9 mouse cellular contexts compared by ENCODE assay signal in genomic region chr7:61790113-61790796, GRCm38 (mm10).
DNase-seq lines count a peak whose midpoint lies in the region; TF ChIP-seq lines count a peak whose summit lies in the region.
"Had no signal": no experiment of that assay in that cellular context is flagged by ENCODE, and none has a peak within 500 bp of the region (broad histone marks: within the 10 kb centered on the region; RNA-seq: fewer than 3 reads in every experiment).

No protein-coding gene starts in this region.

- TF ChIP-seq CTCF in layer of hippocampus, adult 2 months (conservative IDR thresholded peaks at IDR 0.05), result no peak

- no peaks in the 10 kb centered on the region for H3K36me3 ChIP-seq in limb, embryonic 10.5 days
- H3K36me3 ChIP-seq: intestine, embryonic 15.5 days had no signal

- H3K27ac ChIP-seq in layer of hippocampus, adult 2 months, result peak overlapping the region; percentile 90
- no peak overlapping the region for H3K27ac ChIP-seq in limb, embryonic 10.5 days
- H3K27ac ChIP-seq: intestine, embryonic 15.5 days had no signal

- peak overlapping the region; percentile 22 for H3K4me3 ChIP-seq in layer of hippocampus, adult 2 months
- H3K4me3 ChIP-seq in limb, embryonic 10.5 days, result no peak overlapping the region
- H3K4me3 ChIP-seq: intestine, embryonic 15.5 days had no signal

- H3K4me1 ChIP-seq in limb, embryonic 10.5 days, result no peaks in the 10 kb centered on the region
- H3K4me1 ChIP-seq: intestine, embryonic 15.5 days had no signal

- no peaks in the 10 kb centered on the region for H3K9me3 ChIP-seq in limb, embryonic 10.5 days (replicated peaks)
- H3K9me3 ChIP-seq: intestine, embryonic 15.5 days had no signal

- DNase-seq in frontal cortex, adult 2 months (ENCODE audit: extremely low spot score in 1 of 2, low spot score in 1 of 2), result peak; percentile 19 to 55
- no peak for DNase-seq in frontal cortex, postnatal 10 days (ENCODE audit: low spot score in 2 of 2)
- DNase-seq in right cerebral cortex, adult 2 months (ENCODE audit: low spot score in 2 of 2), result peak; percentile 13 to 34
- no peak for DNase-seq in right cerebral cortex, postnatal 14 days
- DNase-seq in layer of hippocampus, adult 2 months (ENCODE audit: low spot score in 2 of 2), result peak; percentile 25 to 47
- peak; percentile 66 for DNase-seq in telencephalon, adult 2 months (ENCODE audit: low read depth, low spot score)
- DNase-seq in kidney, adult 8-10 months, result no peak
- no peak for DNase-seq in limb, embryonic 10.5 days (ENCODE audit: low spot score)

- no peaks in the 10 kb centered on the region for H3K27me3 ChIP-seq in limb, embryonic 10.5 days (ENCODE audit: low read depth, poor library complexity, severe bottlenecking)
- H3K27me3 ChIP-seq: intestine, embryonic 15.5 days had no signal

- WGBS in limb, embryonic 10.5 days, result 83% methylated on average over 5 of the region's 5 CpGs

Comparison
In these comparisons a context has a peak if more than half of its experiments do, and no peak if none do; other contexts are left out.
1. DNase-seq: peak in frontal cortex, adult 2 months (2 of 2), right cerebral cortex, adult 2 months (2 of 2), layer of hippocampus, adult 2 months (2 of 2) and telencephalon, adult 2 months (single experiment); none in frontal cortex, postnatal 10 days (0 of 2), right cerebral cortex, postnatal 14 days (single experiment), kidney, adult 8-10 months (0 of 2) and limb, embryonic 10.5 days (single experiment).